Mouse (Mus musculus) cortical plate, adult 2 months (tissue): ENCODE measurements at regions not wholly inside any gene's neighbourhood (a gene's known extent, or its start where the extent isn't known, plus 50 kb on each side); places are given as distances from the start of the nearest gene placed in this dataset.

Experiments used
- H3K27ac ChIP-seq: fragments of 200-500 bp; 2 replicates; pipeline ENCODE4 v1.5.1; 2012; ENCODE audit warnings: low read length, control low read depth, inconsistent platforms; ENCODE audit not compliant: insufficient read depth
- H3K4me1 ChIP-seq: fragments of 200-500 bp; 2 replicates; pipeline ENCODE4 v1.6.1; 2011; ENCODE audit warnings: low read length; ENCODE audit not compliant: control insufficient read depth, insufficient read depth
- H3K4me3 ChIP-seq: fragments of 200-500 bp; 2 replicates; pipeline ENCODE4 v1.5.1; 2011; ENCODE audit warnings: mild to moderate bottlenecking, low read length, control low read depth; ENCODE audit not compliant: insufficient read depth
- CTCF ChIP-seq: fragments of 200-500 bp; IDR thresholded peaks from 2 replicates; pipeline ENCODE4 v1.5.1; 2011; ENCODE audit warnings: mild to moderate bottlenecking, control low read depth, low read length; ENCODE audit not compliant: insufficient read depth; ENCODE audit errors: extremely low read depth
- POLR2A ChIP-seq: fragments of 200-500 bp; IDR thresholded peaks from 2 replicates; pipeline ENCODE4 v1.6.1; 2011; ENCODE audit warnings: mild to moderate bottlenecking, low read length, control low read depth; ENCODE audit not compliant: insufficient read depth; ENCODE audit errors: extremely low read depth

GRCm38 (mm10) chr3:52576703-52577244, 308.6 kb downstream of the Foxo1 start:
- no peak overlapping the region for H3K27ac ChIP-seq
- no peak for TF ChIP-seq CTCF
- no peak for TF ChIP-seq POLR2A
- H3K4me1 ChIP-seq: peaks cover 7% of the 10 kb centered on the region
- H3K4me3 ChIP-seq: no peak overlapping the region

GRCm38 (mm10) chr3:52575237-52575798, 307.2 kb downstream of the Foxo1 start:
- H3K4me3 ChIP-seq: no peak overlapping the region
- TF ChIP-seq CTCF: no peak
- TF ChIP-seq POLR2A: no peak
- peaks cover 5% of the 10 kb centered on the region; the same call in 1 of the 2 replicates for H3K4me1 ChIP-seq
- H3K27ac ChIP-seq: peak overlapping the region; percentile 58; the same call in 1 of the 2 replicates

GRCm38 (mm10) chr3:52574341-52574740, 306.2 kb downstream of the Foxo1 start:
- H3K4me3 ChIP-seq: no peak overlapping the region
- peaks cover 5% of the 10 kb centered on the region; the same call in 1 of the 2 replicates for H3K4me1 ChIP-seq
- TF ChIP-seq POLR2A (no peak), CTCF (no peak)
- H3K27ac ChIP-seq: no peak overlapping the region

GRCm38 (mm10) chr3:52573806-52574205, 305.7 kb downstream of the Foxo1 start:
- Histone ChIP-seq H3K27ac (no peak overlapping the region), H3K4me3 (no peak overlapping the region), H3K4me1 (peaks cover 5% of the 10 kb centered on the region; the same call in 1 of the 2 replicates)
- TF ChIP-seq CTCF (no peak), POLR2A (no peak)

- Histone ChIP-seq H3K27ac (no peak overlapping the region), H3K4me3 (no peak overlapping the region), H3K4me1 (peaks cover 5% of the 10 kb centered on the region; the same call in 1 of the 2 replicates)
- TF ChIP-seq CTCF (no peak), POLR2A (no peak)
Observed at GRCm38 (mm10) chr3:52572514-52573485, 304.7 kb downstream of the Foxo1 start.

GRCm38 (mm10) chr3:52567606-52568372, 299.7 kb downstream of the Foxo1 start:
- no peak overlapping the region for H3K27ac ChIP-seq
- H3K4me1 ChIP-seq: no peaks in the 10 kb centered on the region
- H3K4me3 ChIP-seq: no peak overlapping the region
- TF ChIP-seq POLR2A (no peak), CTCF (no peak)

- no peak for TF ChIP-seq POLR2A
- no peak for TF ChIP-seq CTCF
- Histone ChIP-seq H3K4me1 (no peaks in the 10 kb centered on the region), H3K27ac (no peak overlapping the region), H3K4me3 (no peak overlapping the region)
Observed at GRCm38 (mm10) chr3:52563595-52563994, 295.5 kb downstream of the Foxo1 start.

- no peak overlapping the region for H3K4me3 ChIP-seq
- H3K27ac ChIP-seq: no peak overlapping the region
- no peaks in the 10 kb centered on the region for H3K4me1 ChIP-seq
- TF ChIP-seq POLR2A: no peak
- TF ChIP-seq CTCF: no peak
Observed at GRCm38 (mm10) chr3:52562816-52563215, 294.7 kb downstream of the Foxo1 start.

- no peak for TF ChIP-seq CTCF
- no peak for TF ChIP-seq POLR2A
- Histone ChIP-seq H3K4me1 (no peaks in the 10 kb centered on the region), H3K4me3 (no peak overlapping the region), H3K27ac (no peak overlapping the region)
Observed at GRCm38 (mm10) chr3:52559481-52559880, 291.3 kb downstream of the Foxo1 start.
